In genomic region chr13:59251252-59252006, GRCm38 (mm10) we compare ENCODE assay signal across 9 mouse cellular contexts.
DNase-seq lines count a peak whose midpoint lies in the region; ATAC-seq lines count a peak whose summit lies in the region.
"Had no signal": no experiment of that assay in that cellular context is flagged by ENCODE, and none has a peak within 500 bp of the region (broad histone marks: within the 10 kb centered on the region; RNA-seq: fewer than 3 reads in every experiment).

No protein-coding gene starts in this region.

- H3K27me3 ChIP-seq in hindbrain, embryonic 15.5 days, result no peaks in the 10 kb centered on the region
- no peaks in the 10 kb centered on the region for H3K27me3 ChIP-seq in midbrain, embryonic 11.5 days (ENCODE audit: control insufficient read depth, insufficient read depth, low read length)

- H3K4me1 ChIP-seq in hindbrain, embryonic 15.5 days (replicated peaks), result peaks cover 20% of the 10 kb centered on the region
- peaks cover 22% of the 10 kb centered on the region for H3K4me1 ChIP-seq in midbrain, embryonic 11.5 days (ENCODE audit: control insufficient read depth, insufficient read depth, low read length)
- H3K4me1 ChIP-seq: heart, embryonic 13.5 days had no signal

- no peak overlapping the region for H3K9ac ChIP-seq in hindbrain, embryonic 15.5 days
- H3K9ac ChIP-seq in midbrain, embryonic 11.5 days (ENCODE audit: low read length), result no peak overlapping the region
- H3K9ac ChIP-seq: heart, embryonic 13.5 days had no signal

- ATAC-seq in hindbrain, embryonic 15.5 days (ENCODE audit: low FRiP score, low read depth), result peak; percentile 78
- ATAC-seq in midbrain, embryonic 11.5 days (ENCODE audit: low FRiP score), result peak; percentile 45; the same call in 1 of the 2 replicates

- DNase-seq in embryo, embryonic 10 days (ENCODE audit: low spot score), result peak; percentile 57
- DNase-seq in midbrain, embryonic 11.5 days (ENCODE audit: low spot score, missing footprints), result peak; percentile 87
- DNase-seq in telencephalon, adult 2 months (ENCODE audit: low read depth, low spot score), result peak; percentile 82
- DNase-seq in heart, postnatal 36 days, result no peak
- no peak for DNase-seq in thymus, postnatal 0 days (ENCODE audit: low spot score)
- DNase-seq in thymus, postnatal 14 days, result no peak
- DNase-seq: lung, postnatal 14 days had no signal

- H3K36me3 ChIP-seq in hindbrain, embryonic 15.5 days, result no peaks in the 10 kb centered on the region
- no peaks in the 10 kb centered on the region for H3K36me3 ChIP-seq in midbrain, embryonic 11.5 days (ENCODE audit: control insufficient read depth, insufficient read depth, low read length)
- H3K36me3 ChIP-seq: heart, embryonic 13.5 days had no signal

- intact Hi-C loops in heart, postnatal 36 days (cut with DNase I), result no loop called here

- peak overlapping the region; percentile 67 for H3K27ac ChIP-seq in hindbrain, embryonic 15.5 days (replicated peaks)
- no peak overlapping the region; the same call in 1 of the 2 replicates for H3K27ac ChIP-seq in midbrain, embryonic 11.5 days (ENCODE audit: low read depth, low read length)
- H3K27ac ChIP-seq: heart, embryonic 13.5 days had no signal

- no peak overlapping the region for H3K4me3 ChIP-seq in hindbrain, embryonic 15.5 days
- no peak overlapping the region for H3K4me3 ChIP-seq in midbrain, embryonic 11.5 days (ENCODE audit: low read depth, low read length)
- H3K4me3 ChIP-seq: heart, embryonic 13.5 days had no signal

- H3K9me3 ChIP-seq in hindbrain, embryonic 15.5 days, result no peaks in the 10 kb centered on the region
- H3K9me3 ChIP-seq in midbrain, embryonic 11.5 days (ENCODE audit: control insufficient read depth, low read length), result no peaks in the 10 kb centered on the region
- H3K9me3 ChIP-seq: heart, embryonic 13.5 days had no signal

- 37% methylated on average over 12 of the region's 12 CpGs for WGBS in hindbrain, embryonic 15.5 days
- WGBS in midbrain, embryonic 11.5 days, result 53% methylated on average over 12 of the region's 12 CpGs

- peak overlapping the region; percentile 25 for H3K4me2 ChIP-seq in hindbrain, embryonic 15.5 days
- 0 out of 2 replicates have a peak overlapping the region, but pooled peaks have one; percentile 9 for H3K4me2 ChIP-seq in midbrain, embryonic 11.5 days
- H3K4me2 ChIP-seq: heart, embryonic 13.5 days had no signal

Comparison
In these comparisons a context has a peak if more than half of its experiments do, and no peak if none do; other contexts are left out.
1. DNase-seq: peak in embryo, embryonic 10 days (single experiment), midbrain, embryonic 11.5 days (single experiment) and telencephalon, adult 2 months (single experiment); none in heart, postnatal 36 days (0 of 2), thymus, postnatal 0 days (single experiment) and thymus, postnatal 14 days (single experiment).